Mouse (Mus musculus): ENCODE measurements around the gene Gm21969.

The Gm21969 gene

DNA sequence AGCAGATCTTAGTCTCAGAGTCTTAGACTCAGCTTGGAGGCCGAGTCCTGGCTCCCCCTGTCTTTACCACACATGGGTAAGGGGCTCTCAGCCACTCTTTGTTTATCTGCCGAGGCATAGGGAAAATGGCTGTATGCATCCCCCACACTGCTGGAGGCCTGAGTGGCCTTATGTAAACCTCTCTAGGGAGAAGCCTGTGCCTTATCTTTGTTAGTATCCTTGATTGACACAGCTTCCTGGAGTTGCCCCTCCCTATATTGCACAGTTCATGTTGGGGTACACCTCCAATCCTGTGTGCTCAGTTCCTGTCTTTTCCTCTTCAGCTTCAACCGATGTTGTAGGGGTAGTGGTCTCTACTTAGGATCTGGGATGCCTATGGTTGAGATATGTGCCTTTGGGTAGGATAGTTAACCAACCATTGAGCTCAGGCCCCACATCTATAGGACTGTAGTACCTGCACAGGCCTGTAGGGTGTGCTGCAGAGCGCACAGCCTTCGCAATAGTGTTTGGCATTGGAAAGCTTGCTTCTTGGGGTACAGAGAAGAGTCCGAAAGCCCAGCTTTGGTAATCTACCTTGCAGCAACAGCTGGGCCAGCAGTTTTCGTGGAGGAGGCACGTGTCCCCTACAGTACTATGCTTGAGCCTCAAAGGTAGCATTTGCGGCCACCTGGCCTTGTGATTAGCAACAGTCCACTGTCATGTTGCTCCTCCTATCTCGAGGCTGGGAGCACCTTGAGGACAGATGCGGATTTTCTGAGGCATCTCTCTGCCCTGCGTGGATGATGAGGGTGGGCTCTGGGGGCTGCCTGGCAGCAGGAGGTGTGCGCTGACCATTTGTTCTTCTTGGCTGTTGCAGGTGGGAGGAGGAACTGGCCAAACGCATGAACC, at the start of gene Gm21969:
TSS of gene Gm21969 (plus strand) at position 830 of the 888 bp plus-strand sequence.
- DNase-seq (ENCODE audit: low read depth, low spot score) = no peak

DNA sequence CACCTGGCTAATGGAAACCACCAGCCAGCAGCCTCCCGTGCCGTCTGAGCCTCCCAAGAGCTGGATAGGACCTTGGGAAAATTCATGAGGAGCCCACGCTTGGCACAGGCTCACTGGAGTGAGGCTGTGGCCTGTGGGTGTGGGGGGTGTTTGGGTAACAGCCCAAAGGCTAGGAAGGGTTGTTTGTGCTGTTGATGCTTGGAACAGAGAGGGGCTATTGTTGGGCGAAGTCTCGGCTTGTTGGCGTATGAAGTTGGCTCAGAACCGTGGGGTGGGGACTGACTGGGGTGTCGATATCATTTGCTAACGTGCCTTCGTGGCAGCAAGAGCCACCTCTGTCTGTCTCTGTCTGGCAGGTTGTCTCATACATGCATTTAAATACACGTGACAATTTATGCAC, 47.8 kb upstream of the Gm21969 start:
- no peak for DNase-seq (ENCODE audit: low read depth, low spot score)

DNA sequence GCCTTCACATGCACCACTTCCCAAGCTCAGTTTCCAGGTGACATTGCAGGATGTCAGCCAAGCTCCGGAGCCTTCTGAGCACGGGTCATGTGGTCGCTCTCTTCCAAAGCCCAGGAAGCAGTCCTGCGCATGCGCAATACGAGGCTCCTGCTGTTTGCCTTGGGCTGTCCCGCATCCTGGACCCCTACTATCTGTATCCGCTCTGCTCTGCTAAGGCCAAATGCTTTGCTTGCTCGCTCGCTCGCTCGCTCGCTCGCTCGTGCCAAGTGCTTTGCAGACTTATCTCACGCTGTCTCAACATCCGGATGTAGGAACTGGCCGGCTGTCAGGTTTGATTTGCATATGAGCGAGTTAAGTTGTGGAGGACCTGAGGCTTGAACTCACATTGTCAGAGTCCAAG, 47.0 kb upstream of the Gm21969 start:
- DNase-seq (ENCODE audit: low read depth, low spot score) = no peak

DNA sequence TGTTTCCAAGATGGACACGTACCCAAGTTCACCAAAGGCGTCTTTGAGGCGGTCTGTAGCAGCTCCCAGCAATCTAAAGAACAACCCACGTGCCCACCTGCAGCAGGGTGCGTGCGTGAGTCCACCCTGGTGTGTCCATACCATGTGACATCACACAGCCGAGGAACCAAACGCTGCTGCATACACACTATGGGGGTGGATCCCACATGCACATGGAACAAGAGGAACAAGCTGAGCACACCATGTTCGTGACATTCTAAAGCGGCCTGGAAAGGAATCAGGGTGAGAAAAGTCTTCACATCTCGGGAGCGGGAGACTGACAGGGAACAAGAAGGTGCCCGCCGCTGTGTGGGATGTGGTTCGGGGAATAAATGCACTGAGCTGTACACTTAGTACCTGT, 34.6 kb upstream of the Gm21969 start:
- no peak for DNase-seq (ENCODE audit: low read depth, low spot score)

DNA sequence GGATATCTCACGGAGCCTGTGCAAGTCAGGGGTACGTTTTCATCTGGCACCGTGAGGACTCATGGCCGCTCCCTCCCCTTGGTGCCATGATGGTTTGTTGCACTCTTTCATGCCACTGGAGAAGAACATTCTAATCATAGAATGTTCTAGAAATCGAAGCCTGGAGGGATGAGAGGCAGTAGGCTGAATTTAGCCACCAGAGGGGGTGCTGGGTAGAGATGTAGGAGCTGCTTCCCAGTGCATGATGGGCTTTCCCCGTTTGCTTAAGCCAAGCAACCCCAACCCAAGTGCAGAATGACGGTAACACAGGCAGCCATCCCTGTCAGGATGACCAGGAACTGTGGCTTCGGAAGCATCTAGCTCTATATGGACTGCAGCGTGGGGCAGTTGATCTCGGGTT, 32.2 kb upstream of the Gm21969 start:
- no peak for DNase-seq (ENCODE audit: low read depth, low spot score)

DNA sequence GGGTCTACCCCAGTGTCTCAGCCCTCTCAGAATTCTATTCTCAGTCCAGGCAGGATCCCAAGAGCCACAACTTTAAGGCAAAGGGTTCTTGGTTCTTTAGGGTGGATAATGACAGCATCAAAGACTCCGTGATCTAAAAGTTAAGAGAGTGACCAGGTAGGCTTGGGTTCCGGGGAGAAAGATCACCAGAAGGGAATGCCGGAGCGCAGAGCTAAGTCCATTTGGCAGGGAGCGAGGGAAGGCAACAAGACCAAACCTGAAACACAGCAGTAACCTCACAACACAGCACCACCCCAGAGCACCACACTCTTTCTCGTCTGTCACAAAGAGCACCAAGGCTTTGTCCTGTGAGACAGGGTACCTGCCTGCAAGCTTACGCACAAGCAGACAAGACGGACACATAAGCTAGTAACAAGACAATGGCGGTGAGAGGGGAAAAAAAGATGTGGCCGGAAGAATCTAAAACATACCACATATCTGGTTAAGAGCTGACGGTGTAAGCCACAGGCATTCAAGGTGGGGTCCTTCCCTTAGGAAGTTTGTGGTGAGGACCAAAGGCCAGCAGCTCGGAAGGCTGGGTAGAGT, 30.0 kb upstream of the Gm21969 start:
- no peak for DNase-seq (ENCODE audit: low read depth, low spot score)

DNA sequence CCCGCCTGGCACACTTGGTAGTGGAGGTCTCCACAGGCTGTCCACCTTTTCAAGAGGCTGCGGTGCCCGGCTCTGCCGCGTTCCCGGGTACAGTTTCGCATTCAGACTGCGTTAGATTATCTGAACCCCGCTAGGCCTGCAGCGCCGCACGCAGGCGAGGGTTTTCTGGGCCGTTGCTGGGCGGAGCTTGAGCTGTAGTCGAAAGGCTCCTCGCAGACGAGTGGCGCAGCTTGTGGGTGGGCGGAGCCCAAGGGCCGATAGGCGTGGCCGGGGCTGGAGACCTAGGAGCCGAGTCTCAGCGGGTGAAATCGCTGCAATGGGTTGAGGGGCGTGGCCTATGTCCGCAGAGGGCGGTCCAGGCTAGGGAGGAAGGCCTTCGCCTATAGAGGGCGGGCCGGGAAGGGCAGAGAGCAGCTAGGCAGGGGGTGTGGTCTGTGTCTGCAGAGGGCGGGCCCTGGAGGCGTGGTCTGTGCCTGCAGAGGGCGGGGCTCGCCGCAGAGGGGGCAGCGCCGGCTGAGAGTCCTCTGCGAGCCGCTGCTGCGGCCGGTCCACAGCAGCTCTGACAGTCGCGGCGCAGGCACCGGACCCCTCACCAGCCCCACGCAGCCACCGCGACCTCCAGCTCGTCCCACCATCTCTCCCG, 28.7 kb upstream of the Gm21969 start:
- DNase-seq (ENCODE audit: low read depth, low spot score) = peak; percentile 99

DNA sequence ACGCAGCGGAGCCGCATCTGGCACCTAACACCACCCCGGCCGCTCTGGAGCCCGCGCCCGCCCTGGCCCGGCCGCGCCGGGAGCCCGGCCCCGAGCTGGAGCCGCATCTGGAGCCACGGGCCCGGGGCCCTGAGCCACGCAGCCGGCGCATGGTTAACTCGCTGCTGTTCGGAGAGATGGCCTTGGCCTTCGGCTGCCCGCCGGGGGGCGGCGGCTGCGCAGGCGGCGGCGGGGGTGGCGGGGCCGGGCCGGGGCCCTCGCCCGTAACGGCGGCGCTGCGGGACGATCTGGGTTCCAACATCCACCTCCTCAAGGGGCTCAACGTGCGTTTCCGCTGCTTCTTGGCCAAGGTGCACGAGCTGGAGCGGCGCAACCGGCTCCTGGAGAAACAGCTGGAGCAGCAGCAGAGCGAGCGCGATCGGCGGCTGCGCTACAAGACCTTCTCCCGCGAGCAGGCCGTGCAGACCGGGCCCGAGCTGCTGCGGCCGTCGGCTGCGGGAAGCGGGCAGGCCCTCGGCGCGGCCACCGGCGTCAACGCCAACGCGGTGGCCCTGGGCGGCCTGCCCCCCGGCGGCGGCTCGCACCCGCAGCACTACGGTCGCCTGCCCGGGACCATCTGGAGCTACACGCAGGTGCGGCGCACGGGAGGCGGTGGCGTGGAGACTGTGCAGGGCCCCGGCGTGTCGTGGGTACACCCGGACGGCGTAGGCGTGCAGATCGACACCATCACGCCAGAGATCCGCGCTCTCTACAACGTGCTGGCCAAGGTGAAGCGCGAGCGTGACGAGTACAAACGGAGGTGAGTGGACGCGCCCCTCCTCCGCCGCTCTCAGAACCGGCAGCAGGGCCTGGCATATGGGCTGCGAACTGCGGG, 27.9 kb upstream of the Gm21969 start:
- no peak for DNase-seq (ENCODE audit: low read depth, low spot score)

DNA sequence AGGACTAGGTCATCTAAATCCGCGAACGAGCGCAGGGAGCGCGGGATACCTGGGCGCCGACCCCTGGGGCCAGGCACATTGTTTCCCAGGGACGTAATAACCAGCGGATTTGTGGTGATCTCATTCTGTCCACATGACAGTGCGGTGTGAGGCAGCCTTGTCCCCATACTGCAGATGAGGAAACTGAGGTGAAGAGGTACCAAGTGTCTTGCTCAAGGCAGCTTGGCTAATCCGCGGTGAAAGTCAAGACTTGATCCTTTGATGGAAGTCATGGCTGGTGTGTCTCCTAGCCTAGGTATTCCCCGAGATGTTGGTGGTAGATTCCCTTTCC, 27.3 kb upstream of the Gm21969 start:
- DNase-seq (ENCODE audit: low read depth, low spot score) = no peak

DNA sequence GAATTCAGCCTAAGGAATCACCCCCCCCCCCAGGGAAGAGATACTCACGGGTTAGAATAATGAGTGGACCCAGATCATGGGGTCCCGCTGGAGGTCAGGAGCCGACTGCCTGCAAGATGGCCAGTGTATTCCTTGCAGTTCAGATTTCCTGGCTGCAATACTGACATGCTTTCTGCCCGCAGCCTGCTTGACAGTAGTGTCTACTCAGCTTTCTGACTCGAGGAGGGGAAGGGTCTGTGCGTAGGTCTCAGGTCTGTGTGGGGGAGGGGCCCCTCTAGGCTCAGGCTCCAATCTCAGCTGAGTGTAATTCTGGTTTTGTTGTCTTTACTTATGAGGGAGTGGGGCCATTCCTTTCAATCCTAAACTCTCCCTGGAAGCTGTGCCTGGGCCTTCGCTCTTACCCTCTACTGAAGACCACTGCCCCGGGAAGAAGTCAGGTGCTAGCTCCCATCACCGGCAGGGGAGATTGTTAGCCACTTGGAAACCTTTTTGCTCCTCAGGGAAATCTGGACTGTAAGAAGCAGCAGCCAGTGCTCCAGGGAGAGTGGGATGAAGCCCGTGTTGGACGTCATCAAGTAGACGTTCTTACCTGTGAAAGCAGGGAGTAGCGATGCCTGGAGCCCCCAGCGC, 26.6 kb upstream of the Gm21969 start:
- no peak for DNase-seq (ENCODE audit: low read depth, low spot score)

DNA sequence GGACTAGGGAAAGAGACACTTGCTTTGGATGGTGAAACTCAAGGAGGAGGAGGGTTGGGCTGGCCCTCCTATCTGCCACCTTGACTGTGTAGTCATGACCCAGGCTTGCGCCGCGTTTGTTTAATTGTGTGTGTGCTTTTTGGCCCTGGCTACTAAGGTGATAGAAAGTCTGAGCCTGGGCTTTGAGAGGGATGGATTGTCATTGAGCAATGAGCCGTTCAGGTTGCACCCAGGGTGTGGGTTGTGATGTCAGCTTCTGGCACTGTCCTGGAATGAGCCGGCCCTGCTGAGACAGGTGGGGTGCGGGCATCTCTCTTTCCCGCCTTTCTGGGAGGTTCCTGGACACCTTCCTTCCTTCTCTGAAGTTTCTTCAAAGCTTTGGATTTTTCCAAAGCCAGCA, 26.0 kb upstream of the Gm21969 start:
- DNase-seq (ENCODE audit: low read depth, low spot score) = no peak

DNA sequence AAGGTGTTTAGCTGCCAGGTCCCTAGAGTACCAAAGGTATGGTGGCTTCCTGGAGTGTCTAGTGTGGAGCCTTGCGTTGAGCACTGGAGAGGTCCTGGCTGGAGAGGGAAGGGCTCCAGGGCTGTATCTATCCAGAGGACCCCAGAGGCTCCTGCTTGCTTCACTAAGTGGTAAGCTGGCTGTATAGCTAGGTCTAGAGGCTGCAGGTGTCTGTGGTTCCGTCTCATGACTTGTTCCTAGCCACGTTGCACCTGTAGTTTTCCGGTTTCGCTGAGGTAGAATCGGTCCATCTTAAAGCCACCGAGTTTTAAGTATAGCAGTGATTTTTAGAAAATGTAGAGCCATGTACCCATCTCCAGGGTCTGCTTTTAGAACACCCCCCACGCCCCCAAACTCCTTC, 24.6 kb upstream of the Gm21969 start:
- DNase-seq (ENCODE audit: low read depth, low spot score) = no peak

DNA sequence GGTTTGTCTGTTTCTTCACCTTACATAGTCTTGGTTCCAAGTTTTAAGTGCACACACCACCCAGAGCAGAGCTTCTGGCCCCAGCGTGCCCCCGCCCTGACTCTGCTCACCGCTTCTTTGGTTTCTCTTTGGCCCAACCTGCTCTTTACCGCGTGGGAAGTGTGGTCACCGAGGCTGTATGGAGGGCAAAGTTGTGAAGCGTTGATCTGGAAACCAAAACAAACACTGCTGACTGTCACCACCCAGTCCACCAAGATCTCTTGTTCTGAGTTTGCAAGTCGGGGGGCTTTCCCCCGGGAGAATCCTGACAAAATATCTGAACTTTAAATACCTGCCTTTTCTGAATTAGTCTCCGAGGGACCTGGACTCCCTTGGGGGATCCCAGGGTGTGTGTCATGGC, 24.0 kb upstream of the Gm21969 start:
- no peak for DNase-seq (ENCODE audit: low read depth, low spot score)

DNA sequence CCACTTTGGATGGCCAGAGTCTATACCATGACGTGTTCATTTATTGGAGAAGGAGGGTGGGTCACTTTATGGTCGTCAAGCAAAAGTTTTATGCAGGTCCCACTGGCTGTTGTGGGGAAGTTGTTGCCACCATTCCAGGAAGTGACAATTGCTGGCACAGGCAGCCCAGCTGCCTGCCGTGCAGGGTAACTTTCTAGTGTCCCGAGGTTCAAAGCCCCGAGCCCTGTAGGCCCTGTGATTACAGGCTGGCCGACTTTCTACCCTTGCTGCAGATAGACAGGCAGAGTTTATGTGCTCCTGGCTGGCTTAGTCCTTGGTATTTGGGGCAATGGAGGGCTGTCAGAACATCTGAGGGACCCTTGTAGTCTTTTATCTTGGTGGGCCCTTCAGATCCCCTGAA, 23.5 kb upstream of the Gm21969 start:
- DNase-seq (ENCODE audit: low read depth, low spot score) = no peak

DNA sequence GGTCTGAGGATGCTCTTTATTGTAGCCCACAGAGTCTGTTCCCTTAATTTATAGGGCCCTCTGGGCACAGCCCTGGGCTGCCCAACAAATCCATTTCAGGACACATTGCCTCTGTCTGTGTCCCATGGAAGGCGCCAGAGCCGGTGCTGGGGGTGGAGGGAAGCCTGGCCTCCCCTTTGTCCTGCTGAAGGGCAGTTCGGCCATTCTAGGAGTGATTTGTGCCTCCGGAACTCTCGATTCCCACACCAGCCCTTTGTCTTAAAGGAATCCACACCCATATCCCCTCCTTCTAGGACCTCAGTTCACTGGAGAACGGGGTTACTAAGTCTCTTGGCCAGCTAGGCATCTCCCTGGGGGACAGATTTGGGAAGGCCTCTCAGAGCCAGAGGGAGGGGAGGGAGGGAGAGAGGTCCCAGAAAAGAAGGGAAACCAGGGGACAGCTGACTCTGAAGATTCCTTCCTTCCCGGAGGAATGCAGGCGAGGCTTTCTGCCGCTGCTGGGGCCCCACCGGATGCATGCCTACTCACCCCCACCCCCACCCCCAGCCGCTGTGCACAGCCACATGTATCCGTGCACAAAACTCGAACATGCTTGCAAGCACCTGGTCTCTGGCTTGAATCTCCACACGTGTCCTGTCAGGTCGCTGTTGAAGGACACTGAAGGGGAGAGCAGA, 22.2 kb upstream of the Gm21969 start:
- DNase-seq (ENCODE audit: low read depth, low spot score) = no peak

DNA sequence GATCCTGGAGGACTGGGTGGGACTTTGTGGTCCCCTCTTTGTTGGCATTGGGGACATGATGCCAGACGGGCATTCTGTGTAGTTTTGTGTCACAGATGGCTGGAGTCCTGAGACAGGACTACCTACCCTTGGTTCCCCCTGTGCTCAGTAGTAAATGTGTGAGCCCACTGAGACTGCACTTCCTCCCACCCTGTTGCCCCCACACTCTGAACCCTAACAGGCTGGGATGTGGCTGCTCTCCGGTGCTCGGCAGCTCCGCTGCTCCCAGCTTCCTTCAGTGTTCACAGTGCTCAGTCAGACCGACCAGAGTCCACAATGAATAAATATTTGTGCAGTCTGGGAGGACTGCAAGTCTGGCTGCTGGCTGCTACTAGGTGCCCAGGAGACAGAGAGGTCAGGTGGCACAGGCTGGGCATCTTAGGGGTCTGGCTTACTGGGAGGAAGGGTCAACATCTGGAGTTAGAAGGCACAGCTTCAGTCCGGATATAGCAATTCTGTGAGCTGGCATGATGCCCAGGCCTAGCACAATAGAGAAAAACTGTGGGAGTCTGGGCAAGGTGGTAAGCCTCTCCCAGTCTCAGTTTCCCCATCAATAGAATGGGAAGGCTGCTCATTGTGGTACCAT, 21.4 kb upstream of the Gm21969 start:
- no peak for DNase-seq (ENCODE audit: low read depth, low spot score)

DNA sequence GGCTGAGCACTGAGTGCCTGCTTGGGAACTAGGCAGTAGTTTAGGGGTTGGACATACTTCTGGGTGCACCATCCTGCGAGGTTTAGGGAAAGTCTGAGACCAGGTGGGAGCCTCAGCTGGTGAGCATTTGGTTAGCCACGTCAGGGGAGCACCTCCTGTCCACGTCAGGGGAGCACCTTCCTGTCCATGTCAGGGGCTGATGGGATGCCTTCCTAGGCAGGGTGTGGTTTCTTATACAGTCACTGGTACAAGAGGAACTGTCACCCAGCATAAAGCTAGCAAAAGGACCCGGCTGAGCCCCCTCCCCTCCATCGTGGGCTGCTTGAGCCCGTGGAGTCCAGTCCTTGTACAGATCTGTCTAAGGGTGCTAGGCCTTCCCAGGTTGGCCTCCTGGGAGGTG, 20.6 kb upstream of the Gm21969 start:
- no peak for DNase-seq (ENCODE audit: low read depth, low spot score)

DNA sequence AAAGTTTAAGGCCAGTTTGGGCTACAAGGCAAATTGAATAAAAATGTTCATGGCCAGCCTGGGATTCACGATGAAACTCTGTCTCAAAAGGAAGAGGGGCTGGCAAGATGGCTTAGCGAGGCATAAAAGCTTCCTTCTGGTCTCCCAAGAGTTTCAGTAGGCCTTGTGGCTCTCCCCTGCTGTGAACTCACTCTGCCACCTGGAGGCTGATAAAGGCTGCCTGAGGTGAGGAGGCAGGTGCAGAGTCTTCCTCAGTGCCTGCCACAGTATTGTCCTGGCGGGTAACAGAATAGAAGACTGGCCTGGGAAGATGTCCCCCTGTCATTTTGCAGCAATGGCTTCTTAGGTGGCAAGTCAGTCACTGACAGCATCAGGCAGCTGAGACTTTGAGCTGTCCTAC, 20.1 kb upstream of the Gm21969 start:
- DNase-seq (ENCODE audit: low read depth, low spot score) = no peak

DNA sequence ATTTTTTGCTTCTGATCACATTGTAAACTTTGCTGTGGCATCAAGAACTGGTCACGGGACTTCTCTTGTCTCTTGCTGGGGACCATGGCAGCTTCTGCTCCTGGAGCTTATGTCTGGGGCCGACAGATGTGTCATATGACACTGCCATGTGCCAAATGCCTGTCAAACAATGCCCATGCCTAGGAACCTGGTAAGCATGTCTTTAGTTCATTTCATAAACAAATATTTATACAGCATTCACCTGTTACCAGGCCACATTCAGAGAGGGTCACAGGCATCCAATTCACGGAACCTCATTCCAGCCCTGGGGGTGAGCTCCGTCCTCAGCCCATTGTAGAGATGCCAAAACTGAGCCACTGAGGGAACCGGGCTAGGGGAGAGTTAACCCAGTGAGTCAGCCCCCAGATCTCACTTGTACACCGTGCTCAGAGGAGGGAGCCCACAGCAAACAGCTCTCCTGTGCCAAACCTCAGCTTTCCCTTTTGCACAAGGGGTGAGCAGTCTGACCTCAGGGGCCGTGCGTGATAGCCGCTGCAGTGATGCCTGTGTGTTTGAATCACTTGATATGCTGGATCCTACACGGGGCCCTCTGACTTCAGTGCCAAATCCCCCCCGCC, 19.2 kb upstream of the Gm21969 start:
- no peak for DNase-seq (ENCODE audit: low read depth, low spot score)

DNA sequence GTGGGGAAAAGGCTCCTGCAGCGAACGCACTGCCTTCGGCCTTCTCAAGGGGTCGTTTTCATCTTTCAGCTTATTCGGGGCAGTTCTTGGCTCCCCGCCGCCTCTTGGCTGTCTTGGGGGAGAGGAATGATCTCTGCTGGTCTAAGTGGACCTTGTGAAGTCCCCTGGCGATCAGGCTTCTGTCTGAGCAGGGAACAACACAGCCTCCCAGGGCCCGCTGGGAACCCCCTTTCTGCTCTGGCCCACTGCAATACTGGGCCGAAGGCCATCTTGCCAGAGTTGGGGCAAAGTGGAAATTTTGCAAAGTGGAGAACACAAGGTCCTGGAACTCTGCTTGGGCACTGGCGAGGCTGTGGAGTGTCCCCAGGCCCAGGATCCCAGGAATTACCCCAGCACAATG, 18.3 kb upstream of the Gm21969 start:
- no peak for DNase-seq (ENCODE audit: low read depth, low spot score)
